Mouse (Mus musculus) layer of hippocampus, postnatal 25 days (tissue): ENCODE data around the gene Robo2. TPM values are rescaled to one million over a fixed set of nuclear protein-coding genes. Genes with fewer than 3 reads are reported as not detected.

Experiments used
- DNase-seq, 2 experiments: peaks; one replicate each; pipeline ENCODE4 v3.0.0; 2022; ENCODE audit warnings: mixed read lengths in 2 of 2, low spot score in 1 of 2; ENCODE audit errors: extremely low spot score in 1 of 2
- total RNA-seq, 2 experiments: library from RNA; stranded (reverse); gene quantifications; 2 replicates each; pipeline ENCODE4 v1.2.3; 2021

The Robo2 gene
- total RNA-seq: 100 to 1,000 TPM; 111 to 113 TPM

DNA sequence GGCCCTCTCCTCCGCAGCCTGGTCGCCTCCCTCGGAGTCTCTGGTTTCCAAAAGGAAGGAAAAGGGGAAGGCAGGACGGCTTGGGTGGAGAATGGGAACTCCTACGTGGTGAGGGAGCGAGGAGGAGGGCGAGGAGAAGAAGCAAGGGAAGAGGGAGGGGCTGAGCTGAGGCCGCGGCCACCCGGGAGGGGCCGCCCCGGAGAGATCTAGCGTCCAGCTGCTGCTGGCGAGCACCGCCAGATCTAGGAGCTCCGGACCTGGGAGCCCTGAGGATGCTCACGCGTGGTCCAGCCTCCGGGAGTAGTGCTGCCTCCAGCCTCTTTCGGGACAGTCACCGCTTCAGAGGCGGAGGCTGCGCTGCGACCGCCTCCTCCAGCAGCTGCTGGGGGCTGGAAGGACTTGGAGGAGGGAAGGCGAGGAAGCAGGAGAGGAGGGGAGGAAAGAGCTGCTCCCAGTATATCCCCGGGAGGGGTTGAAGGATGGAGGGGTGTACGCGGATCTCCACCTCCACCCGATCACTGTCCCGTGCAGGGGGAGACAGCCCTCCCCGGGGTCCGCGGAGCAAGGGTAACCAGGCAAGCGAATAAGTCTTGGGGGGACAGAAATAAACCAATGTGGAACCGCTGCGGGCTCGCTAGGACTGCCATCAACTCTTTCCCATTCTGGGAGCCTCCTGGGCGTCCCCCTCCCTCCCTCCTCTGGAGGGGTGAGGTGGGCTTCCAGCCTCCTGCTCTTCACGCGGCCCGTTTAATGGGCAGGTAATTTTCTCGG is at the start of gene Robo2:
Gene Robo2, minus strand, starts transcription at position 345 of the 771 bp plus-strand sequence.
- peak; percentile 38 to 59 for DNase-seq

DNA sequence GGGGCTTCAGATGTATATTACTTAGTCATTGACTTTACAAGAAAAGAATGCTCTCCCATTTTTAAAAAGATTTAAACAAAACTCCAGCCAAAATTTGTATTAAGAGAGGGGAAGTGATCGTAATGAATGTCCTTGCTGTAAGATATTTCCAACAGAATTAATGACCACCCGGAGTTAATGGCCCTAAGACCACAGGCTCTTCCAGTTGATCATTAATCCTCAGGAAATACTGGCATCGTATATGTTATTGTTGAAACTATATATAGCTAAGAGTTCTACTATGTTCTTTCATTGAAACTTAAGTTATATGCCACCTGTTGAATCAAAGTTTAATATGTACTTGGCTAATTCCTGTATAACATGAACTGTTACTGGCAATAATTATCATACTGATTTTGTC is 46.5 kb upstream of the Robo2 start:
- no peak for DNase-seq

DNA sequence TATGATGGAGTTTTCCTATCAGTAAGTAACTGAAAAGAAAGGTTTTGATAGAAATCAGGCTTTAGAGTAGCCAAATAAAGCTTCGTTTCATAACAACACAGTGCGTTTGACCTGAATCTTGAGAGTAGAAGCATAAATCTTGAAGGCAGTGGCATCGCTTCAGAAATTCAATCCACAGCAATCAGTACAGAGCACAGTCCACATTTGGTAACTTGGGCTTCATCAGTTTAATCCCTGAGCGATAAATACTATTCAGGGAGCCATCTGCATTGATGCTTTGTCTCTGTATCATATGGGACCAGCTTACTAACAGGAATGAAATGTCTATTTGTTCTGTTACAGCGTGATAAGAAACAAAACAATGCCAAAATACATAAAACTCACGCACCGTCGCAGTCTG is 46.1 kb upstream of the Robo2 start:
- no peak for DNase-seq

DNA sequence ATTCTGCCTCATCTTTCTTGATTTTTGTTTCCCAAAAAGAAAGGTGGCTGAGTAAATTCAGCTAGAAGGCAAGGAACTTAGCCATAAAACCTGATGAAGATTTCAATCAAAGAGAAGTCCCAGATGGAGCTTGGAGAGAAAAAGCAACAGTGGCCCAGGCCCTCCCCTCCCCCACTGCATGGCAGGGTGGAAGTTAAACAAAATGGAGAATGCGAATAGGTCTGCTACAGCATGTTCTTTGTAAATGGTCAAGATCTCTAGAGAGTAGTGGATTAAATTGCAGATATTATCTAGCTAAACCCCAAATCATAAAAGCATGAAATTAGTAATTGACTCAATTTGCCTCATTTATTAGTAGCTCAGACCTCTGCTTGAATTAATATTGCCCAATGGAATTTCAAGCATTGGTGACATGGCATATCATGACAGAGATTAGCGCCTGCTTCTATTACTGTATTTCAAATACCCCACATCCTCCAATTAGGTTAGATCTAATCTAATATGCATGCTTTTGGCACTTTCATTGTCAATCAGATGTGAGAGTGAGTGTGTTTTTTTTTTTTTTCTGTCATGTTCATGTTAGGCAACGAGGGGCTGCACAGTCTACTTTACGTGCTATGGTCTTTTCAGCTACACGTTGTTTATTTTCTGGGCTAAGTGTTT is 45.3 kb upstream of the Robo2 start:
- no peak for DNase-seq

DNA sequence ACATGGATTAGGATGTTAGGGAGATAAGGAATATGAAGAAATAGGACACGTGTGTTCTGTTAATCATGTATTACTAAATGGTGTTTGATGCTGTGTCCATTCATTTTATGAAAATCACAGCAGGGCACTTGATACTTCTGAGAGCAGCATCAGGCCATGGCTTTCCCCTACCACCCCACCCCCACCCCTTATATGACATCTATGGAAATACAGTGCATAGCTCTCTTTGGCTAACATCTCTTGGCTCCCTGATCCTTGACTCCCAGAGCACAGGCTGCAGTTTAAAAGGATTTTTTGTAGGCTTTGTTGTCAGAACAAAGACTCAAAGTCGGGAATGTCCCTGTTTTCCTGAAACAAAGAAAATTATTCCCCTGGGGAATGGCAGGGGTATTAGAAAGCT is 43.6 kb upstream of the Robo2 start:
- no peak for DNase-seq

DNA sequence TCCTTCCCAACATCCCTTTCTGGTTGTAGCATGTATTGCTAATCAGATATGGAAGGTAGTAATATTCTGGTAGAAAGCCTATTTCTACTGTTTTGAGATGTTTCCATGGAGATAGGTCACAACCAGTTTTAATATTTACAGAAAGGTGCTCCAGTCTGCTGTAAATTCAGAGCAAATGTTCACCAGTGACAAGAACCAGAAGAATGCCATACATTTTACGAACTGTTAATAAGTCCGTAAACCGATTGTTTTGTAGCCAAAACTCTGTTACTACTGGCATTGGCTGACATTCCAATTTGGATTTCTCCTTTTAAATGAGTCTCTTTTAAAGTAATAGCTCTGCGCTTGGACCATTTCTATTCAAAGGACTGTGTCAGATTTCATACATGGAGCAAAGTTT is 36.4 kb upstream of the Robo2 start:
- DNase-seq: no peak

DNA sequence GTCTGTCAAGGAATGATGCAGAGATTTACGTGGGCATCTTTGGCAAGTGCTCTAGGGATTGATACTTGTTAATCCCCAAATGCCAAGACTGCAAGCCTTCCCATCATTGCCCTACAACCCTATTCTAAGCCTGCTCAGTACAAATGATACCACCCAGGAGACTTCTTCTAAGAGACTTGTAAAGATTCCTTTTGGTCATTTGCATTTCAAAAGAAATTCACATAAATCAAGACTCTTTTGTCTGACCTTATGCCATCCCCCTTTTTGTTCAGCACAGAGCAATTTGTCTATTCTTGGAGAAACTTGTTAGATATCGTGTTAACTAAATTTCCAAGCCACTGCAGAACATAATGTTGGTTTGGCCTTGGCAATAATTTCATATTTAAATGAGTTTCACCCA is 15.4 kb upstream of the Robo2 start:
- DNase-seq: no peak

DNA sequence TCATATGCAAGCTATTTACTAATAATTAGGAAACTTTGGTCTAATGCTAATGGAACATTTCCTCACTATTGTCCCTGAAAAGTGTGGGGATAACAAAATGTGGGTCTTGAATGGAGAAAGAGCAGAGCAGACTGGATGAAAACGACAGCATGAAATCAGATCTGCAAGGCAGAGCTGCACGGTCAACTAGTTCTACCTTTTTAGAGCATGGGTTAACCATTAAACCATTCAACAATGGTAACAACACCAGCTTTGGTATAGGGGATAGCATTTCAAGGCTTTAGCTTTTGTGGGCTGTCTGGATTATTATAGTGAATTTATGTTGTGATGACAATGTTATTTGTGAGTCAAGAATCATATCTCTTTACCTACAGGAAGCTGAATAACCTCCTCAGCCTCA is 8.7 kb upstream of the Robo2 start:
- DNase-seq: no peak

DNA sequence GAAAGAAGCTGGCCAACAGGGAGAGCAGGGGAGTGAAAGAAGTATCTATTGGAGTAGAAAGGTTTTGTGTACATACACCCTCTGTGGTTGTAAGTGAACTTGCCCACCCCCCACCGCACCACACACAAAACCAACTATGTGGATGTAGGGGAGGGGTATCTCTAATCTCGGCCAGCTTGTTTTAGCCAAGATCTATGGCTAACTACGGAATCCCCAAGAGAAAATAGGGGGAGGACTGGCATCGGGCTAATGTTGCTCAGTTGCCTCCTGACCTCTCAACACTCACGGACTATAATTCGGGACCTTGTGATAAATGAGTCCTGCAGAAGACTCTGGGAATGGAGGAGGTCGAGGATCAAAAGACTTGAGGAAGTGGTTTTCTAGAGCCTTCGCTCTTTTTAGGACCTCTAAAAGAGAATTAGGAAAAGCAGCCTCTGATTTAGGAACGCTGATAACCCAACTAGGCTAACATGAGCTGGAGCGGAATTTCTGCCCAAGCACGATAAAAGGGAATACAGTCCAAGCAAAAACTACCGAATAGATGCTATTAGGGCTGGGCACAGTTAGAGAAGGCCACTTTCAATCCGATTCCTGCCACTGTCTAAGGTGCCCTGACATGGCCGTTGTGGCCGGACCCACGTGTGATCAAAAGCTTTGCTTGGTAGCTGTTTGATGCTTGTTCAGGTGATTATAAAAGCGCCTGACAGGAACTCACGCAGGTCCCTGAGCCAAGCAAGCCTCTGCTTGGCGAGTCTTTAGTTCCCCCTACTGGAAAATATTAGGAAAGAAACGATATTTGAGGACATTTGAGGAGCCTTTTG is 1.1 kb upstream of the Robo2 start:
- peak; percentile 33 to 62 for DNase-seq

DNA sequence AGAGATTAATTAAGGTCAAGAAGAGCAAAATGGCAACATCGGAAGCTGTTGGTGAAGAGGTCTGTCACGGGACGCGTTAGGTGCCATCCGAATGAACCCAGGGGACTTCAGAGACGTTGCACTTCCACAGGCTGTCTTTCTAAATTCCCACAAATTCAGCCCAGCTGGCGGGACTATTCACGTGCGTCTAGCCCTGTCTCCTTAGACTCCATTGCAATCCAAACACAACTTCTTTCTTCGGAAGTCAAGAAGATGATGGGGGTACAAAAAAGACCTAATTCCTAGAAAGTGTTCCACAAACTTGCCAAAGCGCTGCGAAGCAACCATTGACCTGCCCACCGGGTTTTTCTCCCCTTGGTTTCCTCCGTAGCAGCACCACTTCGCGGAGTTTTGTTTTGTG is 604 bp downstream of the Robo2 start:
- peak in 1 of 2 experiments; percentile 6 for DNase-seq

DNA sequence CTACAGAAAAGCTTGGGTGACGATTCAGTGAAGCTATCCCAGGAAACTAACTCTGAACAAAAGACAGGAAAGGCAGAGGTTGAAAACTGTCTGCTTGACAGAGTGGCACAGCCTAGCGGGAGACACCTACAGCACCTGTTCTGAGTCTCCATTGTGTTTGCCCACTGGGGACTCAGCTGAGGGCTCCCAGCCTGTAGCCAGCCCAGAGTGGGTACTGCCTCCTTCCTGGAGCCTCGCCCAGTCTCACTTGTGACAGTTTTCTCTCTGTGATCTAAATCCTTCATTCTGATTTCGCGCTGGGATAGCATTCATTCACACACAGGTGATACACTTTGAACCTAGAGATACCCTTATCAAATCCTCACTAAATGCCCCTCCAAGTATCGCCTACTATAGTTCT is 1.5 kb downstream of the Robo2 start:
- peak in 1 of 2 experiments; percentile 25 for DNase-seq

DNA sequence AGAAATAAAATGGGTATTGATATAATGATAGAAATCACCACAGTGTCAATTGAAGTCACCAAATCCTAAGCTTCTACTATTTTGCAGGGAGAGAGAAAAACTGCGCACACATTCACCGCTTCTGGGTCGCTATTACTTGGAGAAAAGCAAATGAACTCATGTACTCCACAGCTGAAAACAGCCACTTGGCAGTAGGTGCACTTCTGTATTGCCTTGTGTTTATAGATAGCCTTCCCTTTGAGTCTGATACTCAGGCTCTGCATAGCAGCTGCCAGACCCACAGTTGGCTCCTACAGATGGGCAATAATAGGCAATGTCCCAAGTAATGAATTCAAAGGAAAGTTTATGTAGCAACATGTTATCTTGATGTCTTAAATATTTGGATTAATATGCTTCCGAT is 2.1 kb downstream of the Robo2 start:
- no peak for DNase-seq

DNA sequence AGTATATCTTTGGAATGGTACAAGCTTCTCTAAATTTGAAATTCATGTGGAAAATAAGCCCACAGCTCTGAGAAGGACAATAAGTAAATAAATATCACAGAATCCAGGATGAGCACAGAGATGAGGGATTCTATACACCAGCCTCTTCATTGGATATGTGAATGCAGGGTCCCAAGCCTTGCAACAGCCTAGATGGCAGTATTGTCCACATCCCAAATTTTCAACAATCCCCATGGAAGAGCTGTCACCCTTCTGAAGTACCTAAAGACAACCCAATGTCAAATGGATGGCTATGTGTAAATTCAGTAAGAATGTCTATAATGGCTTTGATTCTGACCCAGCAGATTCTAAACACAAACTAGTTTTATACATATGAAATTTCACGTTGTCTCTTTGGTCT is 3.1 kb downstream of the Robo2 start:
- no peak for DNase-seq

DNA sequence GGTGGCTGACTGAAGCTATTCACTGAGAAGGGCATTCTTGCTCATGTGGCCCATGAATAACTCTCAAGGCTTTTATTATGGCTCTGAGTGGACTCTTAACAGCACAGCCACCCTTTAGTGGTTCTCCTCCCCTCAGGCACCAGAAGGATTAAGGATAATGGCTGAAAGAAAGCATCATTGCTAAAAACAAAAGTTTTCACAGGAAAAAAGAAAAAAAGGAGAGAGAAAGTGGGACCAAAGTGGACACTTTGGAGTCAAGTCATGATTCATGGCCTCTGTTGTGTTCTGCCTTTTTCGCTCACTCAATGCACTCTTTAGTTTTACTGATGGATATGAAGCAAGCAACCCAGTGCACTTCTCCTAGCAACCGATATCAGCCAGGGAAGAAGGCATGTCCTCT is 14.3 kb downstream of the Robo2 start:
- no peak for DNase-seq

DNA sequence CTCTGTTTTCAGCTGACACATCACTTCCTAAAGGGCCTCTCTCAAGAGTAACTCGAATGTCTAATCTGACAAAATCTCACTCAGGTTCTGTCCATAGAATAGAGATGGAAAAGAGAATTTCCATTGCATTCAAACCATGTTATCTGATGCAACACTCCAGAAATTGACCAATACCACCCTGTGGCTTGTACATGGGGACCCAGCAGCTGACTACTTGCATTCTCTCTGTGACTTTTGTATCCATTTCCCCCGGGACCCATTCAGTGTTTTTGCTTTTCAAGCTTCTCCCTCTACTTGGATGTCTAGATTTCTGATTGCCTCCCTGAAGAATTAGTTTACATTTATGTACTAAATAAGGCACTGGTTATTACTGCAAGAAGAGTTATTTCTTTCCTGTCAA is 15.9 kb downstream of the Robo2 start:
- DNase-seq: no peak

DNA sequence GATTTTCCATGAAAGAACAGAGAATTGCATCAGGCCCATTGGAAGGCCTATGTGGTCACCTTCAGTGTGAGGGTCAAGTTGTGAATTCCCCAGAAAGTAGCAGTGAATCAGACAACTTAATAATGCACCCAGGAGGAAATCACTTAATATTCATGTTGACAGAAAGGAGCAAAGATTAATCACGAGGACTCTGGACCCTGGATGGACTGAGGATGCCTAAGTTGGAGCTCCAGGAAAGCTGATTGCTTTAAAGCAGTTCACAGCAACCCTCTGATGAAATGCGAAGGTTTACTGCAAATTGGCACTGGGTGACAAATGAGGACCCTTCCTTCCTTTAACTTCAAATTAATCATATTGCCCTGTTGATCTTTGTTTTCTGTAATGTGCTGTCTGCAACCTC is 32.2 kb downstream of the Robo2 start:
- DNase-seq: no peak

DNA sequence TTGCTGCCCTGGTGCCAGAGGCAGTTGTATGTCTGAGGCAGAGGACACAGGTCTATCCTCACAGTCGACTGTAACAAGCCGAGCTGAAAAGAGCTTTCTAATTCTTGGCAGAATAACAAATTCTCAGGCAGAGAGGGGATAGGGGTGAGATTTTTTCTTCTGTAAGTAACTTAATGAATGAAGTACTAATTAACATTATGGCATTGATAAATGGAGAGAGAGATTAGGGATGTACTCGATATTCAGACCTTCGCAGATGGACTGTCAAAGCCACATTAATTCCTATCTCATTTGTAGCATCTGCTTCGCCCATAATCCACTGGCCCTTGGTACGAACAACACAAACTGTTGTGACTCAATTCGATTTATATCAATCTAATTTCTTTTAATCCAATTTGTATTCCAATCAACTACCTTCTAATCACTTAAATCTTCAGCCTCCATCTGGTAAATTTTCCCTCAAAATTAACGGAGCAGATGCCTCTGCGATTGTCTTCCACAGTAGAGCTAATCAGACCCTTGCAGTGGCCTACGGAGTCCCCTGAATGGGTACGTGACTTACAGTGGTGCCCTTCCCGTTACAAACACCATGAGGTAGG is 36.2 kb downstream of the Robo2 start:
- DNase-seq: no peak

DNA sequence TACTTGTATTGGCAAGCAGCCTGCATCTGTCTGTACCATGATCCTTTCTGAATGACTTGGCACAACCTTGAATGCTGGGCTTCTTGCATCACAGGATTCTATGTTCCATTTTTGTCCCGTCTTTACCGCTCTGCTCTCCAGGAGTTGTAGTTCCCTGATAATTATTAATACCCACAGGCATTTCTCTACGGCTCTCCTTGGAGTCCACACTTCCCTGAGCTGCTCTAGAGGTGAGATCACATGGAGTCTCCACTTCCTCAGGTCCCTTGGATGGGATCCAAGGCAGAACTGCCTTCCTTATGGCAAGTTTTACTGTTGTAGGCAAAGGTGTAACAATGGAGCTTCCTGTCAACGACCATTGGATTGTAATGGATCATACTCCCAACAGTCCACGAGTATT is 37.1 kb downstream of the Robo2 start:
- no peak for DNase-seq

DNA sequence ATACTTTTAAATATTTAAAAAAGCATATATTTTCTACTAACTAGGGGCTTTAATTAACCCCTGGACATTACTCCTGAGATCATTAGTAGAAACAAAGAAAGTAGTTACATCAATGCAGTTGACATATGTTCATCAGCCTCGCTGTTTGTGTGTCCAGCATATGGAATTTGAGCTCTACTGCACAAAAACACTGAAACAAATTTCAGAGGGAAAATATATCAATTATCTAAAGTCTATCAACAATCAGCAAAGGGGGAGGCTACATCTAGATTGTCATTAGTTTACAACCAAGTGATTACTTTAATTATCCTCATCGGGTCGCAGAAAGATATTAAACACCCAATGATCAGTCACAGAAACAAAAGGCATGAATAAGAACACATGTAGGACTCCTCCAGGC is 38.2 kb downstream of the Robo2 start:
- DNase-seq: no peak

DNA sequence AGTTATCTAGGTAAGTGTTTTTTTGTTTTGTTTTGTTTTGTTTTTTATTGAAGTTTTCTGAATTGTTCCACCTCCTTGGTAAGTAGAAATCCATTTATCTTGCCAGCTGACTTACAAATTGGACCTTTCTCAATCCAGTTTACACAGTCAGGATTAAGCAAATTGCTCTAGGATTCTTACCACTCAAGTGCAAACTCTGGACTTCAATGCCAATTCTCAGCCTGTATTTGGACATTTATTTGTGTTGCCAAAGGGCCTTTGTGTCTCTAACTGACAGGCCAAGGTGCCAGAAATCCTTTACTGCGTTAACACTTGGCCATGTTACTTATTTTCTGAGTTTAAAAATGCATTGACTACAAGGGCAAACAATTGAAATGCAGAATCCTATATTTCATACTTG is 38.7 kb downstream of the Robo2 start:
- no peak for DNase-seq

DNA sequence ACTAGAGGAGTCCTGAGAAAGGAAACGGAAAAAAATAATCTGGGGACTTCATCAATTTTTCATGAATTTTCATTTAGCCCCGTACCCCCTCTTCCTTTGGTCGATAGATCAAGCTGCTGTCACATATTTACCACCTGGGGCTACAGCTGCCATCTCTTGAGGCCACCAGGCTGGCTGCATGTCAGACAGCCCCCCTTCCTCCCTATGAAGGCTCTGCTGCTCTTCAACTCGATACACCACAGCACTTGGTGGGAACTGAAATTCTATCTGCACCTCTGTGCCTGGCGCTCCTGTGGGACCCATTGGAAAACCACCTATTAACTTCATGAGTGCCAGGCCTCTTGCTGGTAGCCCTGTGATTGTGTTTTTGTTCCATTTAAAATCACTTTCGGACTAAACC is 63.2 kb downstream of the Robo2 start:
- no peak for DNase-seq
